Mouse (Mus musculus) thymus, postnatal 4 days (tissue): Measurements from ENCODE around the gene Fam241b.

Experiments
- DNase-seq: peaks from one replicate; pipeline ENCODE4 v3.0.0; 2021

Gene Fam241b

DNA sequence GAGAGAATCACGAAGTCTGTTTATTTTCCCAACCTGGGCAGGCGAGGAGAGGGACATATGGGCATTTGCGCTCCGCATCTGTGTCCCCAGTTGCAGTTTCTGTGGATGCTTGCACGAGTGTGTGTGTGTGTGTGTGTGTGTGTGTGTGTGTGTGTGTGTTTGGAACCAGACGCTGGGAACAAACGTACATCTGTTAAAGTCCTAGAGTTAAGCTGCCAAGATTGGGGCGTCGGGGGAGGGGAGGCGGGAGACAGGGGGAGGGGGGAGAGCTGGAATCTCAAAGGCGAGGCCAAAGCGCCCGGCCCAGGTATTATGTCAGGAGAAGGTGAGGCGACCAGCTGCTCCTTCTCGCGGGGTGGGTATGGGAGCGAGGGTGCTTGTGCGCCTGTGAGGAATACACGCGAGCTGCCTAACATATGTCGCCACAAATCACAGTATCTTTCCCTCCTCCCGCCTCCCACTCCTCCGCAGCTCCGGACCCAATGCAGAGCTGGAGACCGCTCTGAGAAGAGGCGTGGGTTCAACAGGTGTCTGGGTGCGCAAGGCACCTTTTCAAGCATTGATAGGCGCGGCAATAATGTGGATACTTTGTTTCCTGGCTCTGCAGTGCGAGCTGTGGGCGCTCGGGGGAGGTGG is 15.3 kb downstream of the Fam241b start:
- no peak for DNase-seq

- no peak for DNase-seq
Measured at GRCm38 (mm10) chr10:62127711-62128231, 15.9 kb downstream of the Fam241b start.

GRCm38 (mm10) chr10:62127137-62127536 is 16.6 kb downstream of the Fam241b start:
- DNase-seq = peak; percentile 33

- DNase-seq = no peak
Measured at GRCm38 (mm10) chr10:62113865-62114647, 29.7 kb downstream of the Fam241b start.

DNA sequence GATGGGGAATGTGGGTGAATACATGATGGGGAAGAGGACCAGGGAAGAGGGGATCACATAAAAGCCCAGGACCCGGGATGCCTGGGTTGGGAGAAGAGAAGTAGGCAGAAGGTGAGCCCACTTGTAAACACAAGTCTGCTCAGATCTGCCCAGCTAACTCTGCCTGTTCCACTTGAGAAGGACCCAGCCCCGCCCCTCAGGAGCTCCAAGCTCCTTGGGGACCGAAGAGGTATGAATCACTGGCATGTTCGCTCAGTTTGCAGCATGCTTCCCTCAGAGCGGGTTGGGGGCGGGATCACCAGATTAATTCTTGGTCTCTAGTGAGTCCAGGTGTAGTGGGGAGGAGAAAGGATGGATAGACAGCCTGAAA is 32.5 kb downstream of the Fam241b start:
- DNase-seq = peak; percentile 26

- peak; percentile 89 for DNase-seq
Measured at GRCm38 (mm10) chr10:62110504-62111206, 33.1 kb downstream of the Fam241b start.

- no peak for DNase-seq
Measured at GRCm38 (mm10) chr10:62107048-62107447, 36.7 kb downstream of the Fam241b start.

DNA sequence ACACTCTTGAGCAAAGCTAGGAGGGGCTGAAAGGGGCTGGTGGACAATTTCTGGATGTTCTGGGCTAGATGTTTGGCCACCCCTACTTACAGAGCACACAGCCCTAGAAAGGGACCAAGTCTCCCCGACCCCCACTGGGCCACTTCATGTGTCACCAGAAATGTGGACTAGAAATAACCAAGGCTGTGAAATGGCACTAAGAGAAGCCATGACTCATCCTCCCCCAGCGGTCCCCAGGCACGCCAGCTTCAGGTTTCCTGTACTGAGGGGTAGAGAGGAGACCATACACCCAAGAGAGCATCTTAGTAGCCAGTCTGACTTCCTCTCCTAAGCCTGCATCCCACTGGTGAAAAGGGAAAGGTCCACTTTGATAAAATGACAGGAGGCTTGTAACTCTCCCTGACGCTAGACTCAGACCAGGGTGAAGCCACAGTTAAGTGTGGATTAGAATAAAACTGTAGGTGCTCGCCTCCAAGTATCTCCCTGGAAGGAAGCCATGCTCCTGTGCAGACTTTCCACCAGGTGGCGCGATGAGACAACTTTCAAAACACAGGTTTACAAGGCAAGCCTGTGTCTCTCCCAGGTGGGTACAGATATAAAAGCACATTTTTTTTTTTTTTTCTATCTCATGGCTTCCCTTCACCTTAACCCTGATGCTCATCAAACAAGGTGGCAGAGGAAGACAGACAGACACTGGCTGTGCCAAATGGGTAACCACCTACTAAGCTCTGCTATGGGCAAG is 38.7 kb downstream of the Fam241b start:
- peak; percentile 85 for DNase-seq

GRCm38 (mm10) chr10:62101504-62102439 is 41.9 kb downstream of the Fam241b start:
- DNase-seq = peak; percentile 84

GRCm38 (mm10) chr10:62099749-62100403 is 43.8 kb downstream of the Fam241b start:
- DNase-seq = no peak

GRCm38 (mm10) chr10:62094401-62094800 is 49.3 kb downstream of the Fam241b start:
- DNase-seq = no peak

GRCm38 (mm10) chr10:62093903-62094302 is 49.8 kb downstream of the Fam241b start:
- DNase-seq = no peak

- no peak for DNase-seq
Measured at GRCm38 (mm10) chr10:62089486-62089885, 54.2 kb downstream of the Fam241b start.

GRCm38 (mm10) chr10:62089071-62089470 is 54.6 kb downstream of the Fam241b start:
- no peak for DNase-seq

GRCm38 (mm10) chr10:62088411-62088810 is 55.3 kb downstream of the Fam241b start:
- DNase-seq = no peak

DNA sequence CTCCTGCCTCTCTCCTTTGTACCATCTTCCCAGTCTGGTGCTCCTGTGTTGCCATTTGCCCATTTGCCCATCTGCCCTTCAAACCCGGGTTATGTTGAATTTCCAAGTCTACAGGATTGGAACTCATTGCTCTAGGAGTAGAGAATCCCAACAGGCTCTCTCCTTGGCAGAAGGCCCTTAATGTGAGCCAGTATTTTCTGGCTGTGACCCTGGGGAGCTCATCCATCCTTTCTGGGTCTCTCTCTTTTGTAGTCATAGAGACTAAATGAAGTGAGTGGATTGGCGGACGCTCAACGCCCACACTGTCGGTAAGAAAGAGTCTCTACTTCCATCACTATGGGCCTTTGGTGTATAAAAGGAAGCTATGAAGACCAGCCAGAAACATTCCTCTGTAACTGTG is 56.9 kb downstream of the Fam241b start:
- DNase-seq = no peak

DNA sequence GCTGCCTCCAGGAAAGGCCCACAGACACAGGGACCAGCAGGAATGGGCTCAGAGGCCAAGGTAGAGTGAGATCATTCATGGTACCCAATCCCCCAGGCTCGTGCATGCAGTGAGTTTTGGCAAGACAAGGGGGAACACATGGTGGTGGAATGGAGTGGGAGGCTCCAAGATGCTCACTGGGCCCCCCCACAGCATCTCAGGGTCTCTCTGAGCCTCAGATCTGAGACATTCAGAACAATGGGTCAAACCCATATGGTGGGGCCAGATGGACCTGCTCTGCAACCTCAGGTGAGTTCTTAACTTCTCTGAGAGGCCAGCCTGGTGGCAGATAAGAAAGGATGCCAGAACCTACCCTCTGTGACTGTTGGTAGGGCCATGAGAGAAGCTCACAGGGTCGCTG is 57.7 kb downstream of the Fam241b start:
- DNase-seq = no peak

DNA sequence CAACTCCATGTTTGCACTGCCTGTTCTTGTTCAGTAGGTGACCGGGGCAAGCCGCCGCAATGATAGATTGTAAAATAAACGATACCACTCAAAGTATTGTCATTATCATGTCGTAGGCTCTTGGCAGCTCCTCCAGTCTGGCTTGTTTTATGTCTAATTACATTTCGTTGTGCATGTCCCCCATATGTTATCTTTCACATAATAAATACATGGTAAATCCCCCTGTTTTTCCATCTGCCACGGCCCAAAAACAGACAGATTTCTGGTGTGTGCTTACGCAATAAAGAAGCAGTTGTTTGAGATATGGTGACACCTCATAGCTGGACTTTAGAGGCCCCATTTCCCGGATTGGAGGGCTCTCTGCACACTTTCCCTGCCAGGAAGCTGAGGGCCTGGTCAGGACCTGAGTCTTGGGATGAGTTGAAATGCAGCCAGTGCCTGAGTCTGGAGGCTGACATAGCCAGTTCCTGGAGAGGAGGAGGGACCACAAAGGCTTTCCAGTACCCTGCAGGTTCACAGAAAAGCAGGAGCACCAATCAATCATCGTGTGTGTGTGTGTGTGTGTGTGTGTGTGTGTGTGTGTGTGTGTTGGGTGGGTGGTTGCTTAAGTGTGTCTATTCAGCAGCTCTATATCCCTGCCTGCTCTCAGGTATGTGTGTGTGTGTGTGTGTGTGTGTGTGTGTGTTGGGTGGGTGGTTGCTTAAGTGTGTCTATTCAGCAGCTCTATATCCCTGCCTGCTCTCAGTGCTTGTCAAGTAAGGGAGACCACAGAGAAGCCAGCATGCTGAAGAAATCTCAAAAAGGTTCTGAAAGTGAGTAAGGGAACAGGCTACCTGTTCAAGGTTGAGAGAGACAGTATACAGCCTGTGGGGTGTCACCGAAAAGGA is 67.2 kb downstream of the Fam241b start:
- no peak for DNase-seq

DNA sequence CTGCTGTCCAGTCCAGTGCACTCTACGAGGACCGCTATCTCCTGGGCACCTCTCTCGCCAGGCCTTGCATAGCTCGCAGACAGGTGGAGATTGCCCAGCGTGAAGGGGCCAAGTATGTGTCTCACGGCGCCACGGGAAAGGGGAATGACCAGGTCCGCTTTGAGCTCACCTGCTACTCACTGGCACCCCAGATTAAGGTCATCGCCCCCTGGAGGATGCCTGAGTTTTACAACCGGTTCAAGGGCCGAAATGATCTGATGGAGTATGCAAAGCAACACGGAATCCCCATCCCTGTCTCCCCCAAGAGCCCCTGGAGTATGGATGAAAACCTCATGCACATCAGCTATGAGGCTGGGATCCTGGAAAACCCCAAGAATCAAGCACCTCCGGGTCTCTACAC is 72.4 kb downstream of the Fam241b start:
- peak; percentile 18 for DNase-seq

- DNase-seq = no peak
Measured at GRCm38 (mm10) chr10:62070636-62071035, 73.1 kb downstream of the Fam241b start.
